Mouse (Mus musculus) hindbrain, embryonic 12.5 days (tissue): ENCODE data around the gene Psmb4. TPM values are rescaled to one million over a fixed set of nuclear protein-coding genes. Genes with fewer than 3 reads are reported as not detected.
"Not testable (repeated sequence)": the region's sequence is repeated elsewhere in the genome, so short reads cannot be mapped to it uniquely, and the experiment has no call there.

Experiments
- ATAC-seq: fragments of 200-750 bp; cut with Nextera tagmentation; 2 replicates; pipeline ENCODE4 v1.8.0; 2017; ENCODE audit warnings: moderate TSS enrichment; ENCODE audit not compliant: low FRiP score
- H3K27ac ChIP-seq: fragments of 300-500 bp; sonication (generic); 2 replicates; pipeline ENCODE4 v1.5.1; 2016; ENCODE audit warnings: mild to moderate bottlenecking
- H3K27me3 ChIP-seq: fragments of 300-500 bp; sonication (generic); 2 replicates; pipeline ENCODE4 v1.6.1; 2016; ENCODE audit warnings: mild to moderate bottlenecking
- H3K36me3 ChIP-seq: fragments of 300-500 bp; sonication (generic); 2 replicates; pipeline ENCODE4 v1.6.1; 2016; ENCODE audit warnings: mild to moderate bottlenecking
- H3K4me1 ChIP-seq: fragments of 300-500 bp; sonication (generic); 2 replicates; pipeline ENCODE4 v1.6.1; 2016
- H3K4me2 ChIP-seq: fragments of 300-500 bp; sonication (generic); replicated peaks from 2 replicates; pipeline ENCODE4 v1.6.1; 2016; ENCODE audit warnings: mild to moderate bottlenecking
- H3K4me3 ChIP-seq: fragments of 300-500 bp; sonication (generic); 2 replicates; pipeline ENCODE4 v1.5.1; 2016; ENCODE audit warnings: mild to moderate bottlenecking
- H3K9ac ChIP-seq: fragments of 300-500 bp; sonication (generic); 2 replicates; pipeline ENCODE4 v1.6.1; 2016; ENCODE audit warnings: mild to moderate bottlenecking, moderate library complexity
- H3K9me3 ChIP-seq: fragments of 300-500 bp; sonication (generic); replicated peaks from 2 replicates; pipeline ENCODE4 v1.6.1; 2016; ENCODE audit warnings: mild to moderate bottlenecking
- WGBS: fragments of 180-500 bp; shearing (Covaris S2); methylation state at CpG from one replicate; pipeline ENCODE4 v1.1.7; 2016; 5-methylcytosine and 5-hydroxymethylcytosine counted together
- polyA plus RNA-seq: library from polyadenylated mRNA; unstranded; fragments of >200 nt; fragmentation: Nextera tagmentation; extraction: Ambion mirVana; gene quantifications from 2 replicates; pipeline ENCODE4 v1.2.1, GENCODE M21; 2016

Psmb4 gene
- polyA plus RNA-seq, result 278 and 312 TPM in 2 replicates

DNA sequence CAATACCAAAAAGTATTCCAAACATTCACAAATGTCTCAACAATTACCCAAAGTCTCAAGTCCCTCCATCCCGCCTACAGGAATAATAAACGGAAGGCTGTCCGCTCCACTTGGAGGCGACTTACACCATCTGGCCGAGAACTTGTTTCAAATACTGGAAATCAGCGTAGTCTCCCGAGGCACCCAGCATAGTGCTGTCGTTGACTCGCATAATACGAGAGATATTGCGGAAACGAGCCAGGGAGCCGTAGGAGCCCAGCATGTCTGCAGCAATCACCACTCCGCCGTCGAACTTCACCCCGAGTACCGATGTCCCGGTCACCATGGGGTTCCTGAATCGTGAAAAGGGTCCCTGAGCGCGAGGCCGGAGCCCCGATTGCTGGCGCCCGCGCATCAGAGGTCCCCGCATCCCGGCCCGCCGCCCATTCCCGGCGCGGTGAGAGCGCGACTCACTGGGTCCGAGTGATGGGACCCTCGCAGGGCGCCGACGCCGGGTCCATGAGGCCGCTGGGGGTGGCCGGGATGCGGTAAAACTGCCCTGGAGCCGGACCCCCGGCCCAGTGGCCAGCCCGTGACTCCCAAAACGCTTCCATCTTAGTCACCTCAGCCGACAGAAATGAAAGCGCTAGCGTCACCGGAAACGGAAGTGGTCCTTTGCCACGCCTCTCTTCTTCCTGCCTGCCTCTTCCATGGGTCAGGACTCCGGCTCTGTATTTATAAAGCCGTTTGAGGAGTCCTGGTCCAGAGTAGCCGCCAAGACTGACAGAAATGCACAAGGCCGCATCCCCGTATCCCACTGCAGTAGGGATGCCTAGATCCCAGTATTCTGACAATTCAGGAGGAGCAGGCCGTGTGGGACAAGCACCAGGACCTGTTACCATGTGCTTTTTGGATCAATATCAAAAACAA is at the start of gene Psmb4:
Gene Psmb4 (minus strand): TSS at position 646 of the 909 bp plus-strand sequence.
- Histone ChIP-seq H3K4me2 (peak within 1 kb of the TSS; percentile 87), H3K9me3 (no peaks in the 10 kb centered on the region), H3K36me3 (peaks cover 36% of the 10 kb centered on the region), H3K4me1 (peaks cover 18% of the 10 kb centered on the region), H3K9ac (peak within 1 kb of the TSS; percentile 94), H3K27me3 (no peaks in the 10 kb centered on the region), H3K27ac (peak within 1 kb of the TSS; percentile 81), H3K4me3 (peak within 1 kb of the TSS; percentile 96)
- peak; percentile 89 for ATAC-seq
- WGBS, result under 1% methylated on average over 61 of the region's 61 CpGs

DNA sequence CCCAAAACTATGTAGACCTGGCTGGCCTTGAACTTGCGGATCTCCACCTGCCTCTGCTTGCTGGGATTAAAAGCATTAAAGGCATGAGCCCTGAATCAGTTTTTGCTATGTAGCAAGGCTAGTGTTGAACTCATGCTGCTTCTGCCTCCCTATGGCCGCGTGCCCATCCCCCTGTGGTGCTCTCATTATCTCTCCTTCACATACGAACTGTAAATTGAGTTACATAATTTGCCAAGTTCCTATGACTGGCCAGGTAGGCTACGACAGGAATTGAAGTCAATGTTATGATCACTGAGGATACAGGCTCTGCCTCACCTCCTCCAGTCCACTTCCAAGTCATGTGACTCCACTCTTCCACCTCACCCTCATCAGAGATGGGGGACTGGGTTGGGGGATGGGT is 49.4 kb upstream of the Psmb4 start:
- H3K4me1 ChIP-seq, H3K4me2 ChIP-seq, H3K4me3 ChIP-seq, H3K9ac ChIP-seq, ATAC-seq, H3K9me3 ChIP-seq, H3K36me3 ChIP-seq, H3K27me3 ChIP-seq, H3K27ac ChIP-seq: not testable (repeated sequence)
- 80% methylated on average over 5 of the region's 5 CpGs for WGBS

DNA sequence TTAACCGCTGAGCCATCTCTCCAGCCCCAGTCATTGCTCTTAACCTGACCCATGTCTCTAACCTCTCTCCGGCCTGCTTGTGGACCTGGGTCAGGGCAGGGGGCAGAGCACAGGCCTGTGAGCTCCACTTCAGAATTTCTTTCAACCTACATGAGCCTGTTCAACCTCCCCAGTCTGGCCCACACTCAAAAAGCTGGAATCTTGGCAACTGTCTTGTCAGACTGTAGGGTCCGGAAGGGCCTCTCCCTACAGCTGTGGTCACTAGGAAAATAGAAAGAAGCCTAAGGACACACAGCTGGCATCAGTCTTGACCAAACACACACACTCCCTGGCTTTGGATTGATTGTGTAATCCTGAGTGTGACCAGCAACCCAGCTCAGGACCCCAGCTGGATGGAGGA is 48.6 kb upstream of the Psmb4 start:
- not testable (repeated sequence) for ATAC-seq, H3K36me3 ChIP-seq, H3K4me2 ChIP-seq, H3K4me1 ChIP-seq, H3K9ac ChIP-seq, H3K4me3 ChIP-seq, H3K27me3 ChIP-seq, H3K9me3 ChIP-seq, H3K27ac ChIP-seq
- WGBS, result 90% methylated on average over 3 of the region's 3 CpGs

DNA sequence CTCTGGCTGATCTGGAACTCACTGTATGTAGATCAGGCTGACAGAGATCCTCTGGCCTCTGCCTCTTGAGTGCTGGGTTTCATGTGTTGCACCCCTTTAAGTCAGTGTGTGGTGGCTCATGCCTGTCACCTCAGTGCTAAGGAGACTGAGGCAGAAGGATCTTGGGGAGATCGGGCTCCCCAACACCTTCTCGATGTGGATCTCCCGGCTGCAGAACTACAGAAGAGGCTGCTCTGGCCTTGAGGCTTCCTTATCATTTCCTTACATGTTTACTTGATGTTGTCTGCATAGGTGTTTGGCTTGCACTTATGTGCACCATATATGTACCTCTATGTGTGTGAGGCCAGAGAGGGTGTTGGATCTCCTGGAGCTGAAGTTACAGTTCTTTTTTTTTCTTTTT is 47.8 kb upstream of the Psmb4 start:
- not testable (repeated sequence) for H3K4me1 ChIP-seq, H3K9ac ChIP-seq, H3K27me3 ChIP-seq, H3K4me2 ChIP-seq, H3K27ac ChIP-seq, ATAC-seq, H3K9me3 ChIP-seq, H3K4me3 ChIP-seq, H3K36me3 ChIP-seq
- WGBS, result 97% methylated on average over 3 of the region's 3 CpGs

DNA sequence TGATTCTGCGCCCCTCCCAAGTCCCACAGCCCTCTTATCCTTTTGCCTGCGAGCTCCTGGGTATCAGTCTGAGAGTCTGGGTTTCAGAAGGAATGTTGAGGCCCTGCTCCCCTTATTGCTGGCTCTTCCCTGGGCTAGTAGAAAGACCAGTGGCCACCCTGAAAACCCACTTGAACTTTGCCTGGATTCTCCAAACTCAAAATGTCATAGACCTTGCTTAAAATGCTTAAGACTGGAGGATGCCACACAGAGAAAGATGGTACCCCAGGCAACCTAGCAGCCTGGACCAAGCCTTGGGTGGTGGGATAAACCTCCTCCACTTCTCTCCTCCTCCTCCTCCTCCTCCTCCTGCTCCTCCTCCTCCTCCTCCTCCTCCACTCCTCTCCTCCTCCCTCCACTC is 46.8 kb upstream of the Psmb4 start:
- H3K9ac ChIP-seq, H3K4me2 ChIP-seq, H3K4me1 ChIP-seq, ATAC-seq, H3K27me3 ChIP-seq, H3K27ac ChIP-seq, H3K36me3 ChIP-seq, H3K4me3 ChIP-seq, H3K9me3 ChIP-seq: not testable (repeated sequence)
- WGBS, result no CpG with 5 or more reads among the region's 2 CpGs

DNA sequence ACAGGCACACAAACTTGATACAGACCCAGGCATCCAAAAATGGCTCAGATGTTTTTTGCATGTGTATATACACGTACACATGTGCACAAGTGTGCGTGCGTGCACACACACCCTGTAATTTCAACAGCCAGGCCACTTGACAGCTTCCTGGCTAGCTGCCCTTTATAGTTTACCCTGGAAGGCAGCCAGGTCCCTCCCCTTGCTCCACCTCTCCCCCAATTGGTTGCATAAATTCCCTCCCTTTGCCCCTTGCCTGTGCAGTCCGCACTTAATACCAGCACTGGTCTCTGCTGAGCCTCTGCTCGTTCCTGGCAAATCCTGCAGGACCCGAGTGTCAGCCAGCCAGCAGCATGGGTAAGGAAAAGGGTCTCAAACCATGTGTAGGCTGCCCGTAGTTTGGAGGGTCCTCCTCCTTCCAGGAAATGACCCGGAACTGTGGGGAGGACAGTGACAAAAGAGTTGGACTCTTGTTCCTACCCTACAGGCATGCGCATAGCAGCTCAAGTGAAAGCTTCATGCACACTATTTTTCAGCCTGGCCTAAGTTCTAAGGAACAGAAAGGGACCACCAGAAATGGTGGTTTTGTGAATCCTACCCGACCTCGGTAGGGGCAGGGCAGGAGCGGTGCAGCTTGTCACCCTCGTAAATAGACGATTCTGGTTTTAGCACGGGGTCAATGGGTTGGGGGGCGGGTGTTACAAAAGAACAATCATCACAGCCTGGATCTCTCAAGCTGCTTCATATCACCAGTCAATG is 46.2 kb upstream of the Psmb4 start, which contains the start of gene Selenbp1:
Gene Selenbp1 (plus strand): TSS at position 248 of the 756 bp plus-strand sequence.
- ATAC-seq, result peak; percentile 82
- no peaks in the 10 kb centered on the region for H3K27me3 ChIP-seq
- H3K27ac ChIP-seq, result peak within 1 kb of the TSS; percentile 66; the same call in 1 of the 2 replicates
- peak within 1 kb of the TSS; percentile 44 for H3K4me2 ChIP-seq
- H3K4me3 ChIP-seq, result peak within 1 kb of the TSS; percentile 13; the same call in 1 of the 2 replicates
- no peaks in the 10 kb centered on the region for H3K9me3 ChIP-seq
- H3K4me1 ChIP-seq, result peaks cover 9% of the 10 kb centered on the region
- no peak within 1 kb of the TSS for H3K9ac ChIP-seq
- WGBS, result 29% methylated on average over 16 of the region's 16 CpGs
- no peaks in the 10 kb centered on the region for H3K36me3 ChIP-seq

DNA sequence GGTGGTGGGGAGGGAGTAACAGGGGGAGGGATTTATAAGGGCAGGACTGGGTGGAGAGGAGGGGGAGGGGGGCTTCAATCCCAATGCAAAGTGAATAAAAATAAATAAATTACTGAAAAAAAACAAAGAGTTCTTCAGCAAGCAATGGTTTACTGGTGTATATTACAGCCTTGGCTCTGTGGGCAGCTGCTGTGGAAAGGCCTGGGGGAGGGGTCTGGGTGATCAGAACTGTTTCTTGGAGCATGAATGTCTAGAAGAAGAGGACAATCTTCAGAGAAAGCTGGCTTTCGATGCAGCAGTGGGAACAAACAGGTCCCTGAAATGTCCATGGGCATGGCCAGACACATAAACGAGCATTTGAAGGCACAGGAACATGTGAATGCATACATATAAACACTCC is 45.5 kb upstream of the Psmb4 start:
- not testable (repeated sequence) for H3K4me2 ChIP-seq
- WGBS, result 69% methylated on average over 2 of the region's 2 CpGs

DNA sequence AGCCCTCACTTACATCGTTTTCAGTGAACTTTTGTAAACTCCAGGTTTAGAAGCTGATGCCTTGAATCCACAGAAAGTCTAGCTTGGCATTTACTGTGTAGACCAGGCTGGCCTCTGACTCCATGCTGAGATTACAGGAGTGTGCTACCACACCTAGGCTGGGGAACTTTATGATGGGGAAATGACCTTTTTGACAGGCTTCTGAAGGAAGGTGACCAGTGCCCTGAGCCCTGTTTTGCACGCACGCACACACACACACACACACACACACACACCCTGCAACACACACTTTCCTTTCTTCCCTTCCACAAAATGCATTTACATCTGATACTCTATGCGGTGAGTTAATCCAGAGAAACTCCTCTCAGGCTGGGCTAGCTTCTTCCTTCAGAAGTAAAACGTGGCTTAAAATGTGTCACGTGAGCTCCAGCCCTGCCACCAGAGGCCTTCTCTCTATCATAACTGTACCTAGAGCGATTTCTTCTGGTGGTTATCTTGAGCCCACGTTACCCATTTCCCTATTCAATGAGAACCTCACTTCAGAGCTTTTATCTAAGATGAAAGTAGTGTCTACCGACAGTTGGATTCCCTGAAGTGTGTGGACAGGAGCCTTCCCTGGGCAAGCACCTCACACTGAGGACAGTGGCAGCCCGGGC is 44.8 kb upstream of the Psmb4 start:
- H3K4me2 ChIP-seq, H3K9ac ChIP-seq, H3K4me1 ChIP-seq, H3K9me3 ChIP-seq, ATAC-seq, H3K27ac ChIP-seq, H3K27me3 ChIP-seq, H3K4me3 ChIP-seq, H3K36me3 ChIP-seq: not testable (repeated sequence)
- 80% methylated on average over 10 of the region's 10 CpGs for WGBS

More for the DNA sequence above, 45.5 kb upstream of the Psmb4 start:
- H3K27ac ChIP-seq, H3K9ac ChIP-seq, H3K27me3 ChIP-seq, H3K9me3 ChIP-seq, ATAC-seq, H3K4me1 ChIP-seq, H3K36me3 ChIP-seq, H3K4me3 ChIP-seq: not testable (repeated sequence)

DNA sequence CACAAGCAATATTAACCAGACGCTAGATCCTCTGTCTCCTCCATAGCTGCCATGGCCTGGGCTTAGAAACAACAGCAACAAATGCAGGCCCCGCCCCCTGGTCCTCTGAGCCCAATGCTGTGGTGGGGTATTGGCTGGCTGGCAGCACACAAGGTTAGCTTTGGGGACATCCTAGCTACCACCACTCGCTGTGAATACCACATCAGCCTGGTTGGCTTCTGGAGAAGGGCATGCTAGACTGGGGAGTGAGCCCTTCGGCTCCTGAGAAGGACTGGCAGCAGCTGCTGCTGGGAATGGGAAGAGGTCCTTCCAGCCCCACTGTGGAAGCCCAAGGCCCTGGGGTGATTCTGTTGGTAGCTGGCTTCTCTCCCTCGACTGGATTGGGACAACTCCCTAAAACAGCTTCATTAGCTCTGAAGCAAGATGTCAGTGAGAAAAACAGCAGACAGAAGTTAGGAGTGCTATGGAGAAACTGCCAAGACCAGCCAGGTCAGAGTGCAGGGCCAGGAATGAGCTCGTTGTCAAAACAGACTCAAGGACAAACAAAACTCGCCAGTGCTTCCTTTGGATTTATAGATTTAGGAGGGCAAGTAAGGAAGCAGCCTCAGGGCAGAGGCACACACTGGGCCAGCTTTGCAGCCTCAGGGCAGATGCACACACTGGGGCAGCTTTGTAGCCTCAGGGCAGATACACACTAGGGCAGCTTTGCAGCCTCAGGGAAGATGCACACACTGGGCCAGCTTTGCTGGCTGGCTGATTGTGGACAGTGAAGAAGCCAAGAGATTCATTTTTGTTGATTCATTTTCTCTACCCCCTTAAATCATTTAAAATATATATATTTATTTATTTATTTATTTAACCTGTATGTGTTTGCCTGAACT is 43.9 kb upstream of the Psmb4 start:
- not testable (repeated sequence) for H3K4me2 ChIP-seq, H3K9me3 ChIP-seq, H3K27ac ChIP-seq, ATAC-seq, H3K27me3 ChIP-seq, H3K4me3 ChIP-seq, H3K9ac ChIP-seq, H3K36me3 ChIP-seq, H3K4me1 ChIP-seq
- 49% methylated on average over 7 of the region's 7 CpGs for WGBS

DNA sequence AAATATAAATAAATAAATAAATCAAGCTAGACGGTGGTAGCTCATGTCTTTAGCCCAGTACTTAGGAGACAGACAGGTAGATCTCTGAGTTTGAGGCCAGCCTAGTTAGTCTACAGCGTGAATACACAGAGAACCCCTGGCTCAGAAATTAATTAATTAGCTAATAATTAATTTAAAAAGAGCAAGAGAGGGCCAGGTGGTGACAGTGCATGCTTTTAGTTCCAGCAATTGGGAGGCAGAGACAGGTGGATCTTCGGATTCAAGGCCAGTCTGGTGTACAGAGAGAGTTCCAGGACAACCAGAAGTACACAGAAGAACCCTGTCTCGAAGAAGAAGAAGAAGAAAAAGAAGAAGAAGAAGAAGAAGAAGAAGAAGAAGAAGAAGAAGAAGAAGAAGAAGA is 42.2 kb upstream of the Psmb4 start:
- ATAC-seq, H3K4me2 ChIP-seq, H3K36me3 ChIP-seq, H3K27me3 ChIP-seq, H3K4me3 ChIP-seq, H3K9ac ChIP-seq, H3K9me3 ChIP-seq, H3K27ac ChIP-seq, H3K4me1 ChIP-seq: not testable (repeated sequence)
- 88% methylated on average over 4 of the region's 4 CpGs for WGBS

DNA sequence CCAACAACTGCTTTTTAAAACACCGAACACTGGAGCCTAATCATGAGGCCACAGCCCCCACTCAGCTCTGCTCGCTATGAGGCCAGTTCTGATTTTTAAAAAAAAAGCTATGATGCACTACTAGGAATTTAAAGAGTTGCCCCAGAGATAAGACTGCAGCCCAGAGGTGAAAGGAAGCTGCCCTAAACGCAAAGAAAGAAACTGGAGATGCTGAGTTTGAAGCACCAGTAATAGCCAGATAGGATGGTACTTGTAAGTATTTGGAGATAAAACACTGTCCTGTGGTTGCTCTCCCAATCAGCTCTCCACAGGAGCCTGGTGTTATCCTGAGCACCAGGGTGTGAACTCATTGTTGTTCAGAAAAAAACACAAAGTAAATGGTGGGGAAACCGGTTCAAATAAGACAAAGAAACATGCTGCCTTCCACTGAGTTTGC is 39.6 kb upstream of the Psmb4 start:
- WGBS, result 53% methylated on average over 4 of the region's 4 CpGs
- not testable (repeated sequence) for H3K4me3 ChIP-seq, ATAC-seq, H3K9ac ChIP-seq, H3K4me1 ChIP-seq, H3K9me3 ChIP-seq, H3K4me2 ChIP-seq, H3K36me3 ChIP-seq, H3K27me3 ChIP-seq, H3K27ac ChIP-seq
